Mouse (Mus musculus): Measurements from ENCODE around the gene Gm12394.

DNA sequence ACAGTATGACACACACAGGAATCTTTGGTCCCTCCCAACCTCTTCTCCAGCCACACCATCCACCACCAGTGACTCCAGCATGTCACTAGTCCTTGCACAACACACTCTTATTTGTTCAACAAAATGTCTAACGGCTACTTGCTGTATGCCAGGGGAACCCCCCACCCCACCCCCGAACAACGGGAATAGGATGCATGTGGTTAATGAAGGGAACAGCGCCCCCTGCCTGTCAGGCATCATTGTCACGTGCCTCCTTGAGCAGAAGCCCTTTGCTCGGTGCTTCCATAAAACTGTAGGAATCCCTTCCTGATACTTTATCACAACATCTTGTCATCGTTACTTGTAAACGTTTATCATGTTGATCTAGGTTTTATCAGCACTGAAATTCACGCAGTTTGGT is 45.6 kb upstream of the Gm12394 start:
- TF ChIP-seq CTCF (IDR thresholded peaks at IDR 0.05; ENCODE audit: low read depth) (peak; percentile 63), EP300 (optimal IDR thresholded peaks at IDR 0.05) (no peak)

All from stomach, postnatal 0 days (tissue).